Comparison of ENCODE assay signal across 13 mouse cellular contexts in genomic region chr4:100045164-100045906, GRCm38 (mm10). TPM values are rescaled to one million over a fixed set of nuclear protein-coding genes. Genes with fewer than 3 reads are reported as not detected.
A peak's percentile ranks its signal among the peaks of the same experiment; 100 is the strongest.
DNase-seq lines count a peak whose midpoint lies in the region; ATAC-seq and TF ChIP-seq lines count a peak whose summit lies in the region.
"Had no signal": no experiment of that assay in that cellular context is flagged by ENCODE, and none has a peak within 500 bp of the region (broad histone marks: within the 10 kb centered on the region; RNA-seq: fewer than 3 reads in every experiment).

No protein-coding gene starts in this region.

- H3K27me3 ChIP-seq in lung, postnatal 0 days (replicated peaks; ENCODE audit: insufficient read depth, low read length) = no peaks in the 10 kb centered on the region
- no peaks in the 10 kb centered on the region for H3K27me3 ChIP-seq in stomach, embryonic 16.5 days (ENCODE audit: control insufficient read depth, insufficient read depth, low read length)
- no peaks in the 10 kb centered on the region for H3K27me3 ChIP-seq in thymus, adult 2 months (ENCODE audit: control insufficient read depth, insufficient read depth, low read length)

- no peak for TF ChIP-seq CTCF in lung, postnatal 0 days (IDR thresholded peaks at IDR 0.05)
- no peak for TF ChIP-seq CTCF in thymus, adult 2 months (IDR thresholded peaks at IDR 0.05; ENCODE audit: borderline replicate concordance, control insufficient read depth, extremely low read depth, insufficient read depth, low read length, poor library complexity)

- 65% methylated on average over 15 of the region's 15 CpGs for WGBS in lung, postnatal 0 days
- WGBS in stomach, embryonic 16.5 days = 52% methylated on average over 15 of the region's 15 CpGs
- WGBS in thymus, adult 2 months = 74% methylated on average over 15 of the region's 15 CpGs

- peak; percentile 72 for DNase-seq in lung, postnatal 0 days (ENCODE audit: low spot score)
- DNase-seq in lung, adult 18-20 months = no peak
- DNase-seq in heart, postnatal 10 days = peak; percentile 71 to 75
- no peak for DNase-seq in cerebellum, adult 9-11 months
- DNase-seq in thymus, adult 2 months = no peak
- DNase-seq: embryo, embryonic 11 days; kidney, adult 18-20 months had no signal

- no peak overlapping the region for H3K4me3 ChIP-seq in lung, postnatal 0 days (ENCODE audit: low read depth, low read length)
- H3K4me3 ChIP-seq in stomach, embryonic 16.5 days (replicated peaks; ENCODE audit: low read length) = no peak overlapping the region
- H3K4me3 ChIP-seq in thymus, adult 2 months (ENCODE audit: control insufficient read depth, insufficient read depth, low read length) = no peak overlapping the region
- H3K4me3 ChIP-seq: hindbrain, embryonic 10.5 days had no signal

- TF ChIP-seq EP300 in lung, postnatal 0 days (IDR thresholded peaks at IDR 0.05) = no peak

- no peaks in the 10 kb centered on the region; the same call in 1 of the 2 replicates for H3K4me1 ChIP-seq in lung, postnatal 0 days (ENCODE audit: insufficient read depth, low read depth, low read length)
- H3K4me1 ChIP-seq in stomach, embryonic 16.5 days (ENCODE audit: control insufficient read depth, insufficient read depth, low read length) = peaks cover 13% of the 10 kb centered on the region
- H3K4me1 ChIP-seq in thymus, adult 2 months (replicated peaks; ENCODE audit: control insufficient read depth, insufficient read depth, low read length) = no peaks in the 10 kb centered on the region
- H3K4me1 ChIP-seq: hindbrain, embryonic 10.5 days had no signal

- ATAC-seq in lung, postnatal 0 days = peak; percentile 59
- ATAC-seq in common myeloid progenitor, adult 5-6 weeks (replicated peaks; ENCODE audit: low read depth, poor library complexity, severe bottlenecking) = peak; percentile 85
- ATAC-seq in stomach, embryonic 16.5 days (ENCODE audit: insufficient read depth, low FRiP score) = peak; percentile 52; the same call in 1 of the 2 replicates
- ATAC-seq: forebrain, embryonic 16.5 days had no signal

- no peak overlapping the region for H3K9ac ChIP-seq in lung, postnatal 0 days (replicated peaks; ENCODE audit: low read depth)
- 0 out of 2 replicates have a peak overlapping the region, but pooled peaks have one; percentile 3 for H3K9ac ChIP-seq in stomach, embryonic 16.5 days (ENCODE audit: low read length)

- TF ChIP-seq POLR2A in thymus, adult 2 months (IDR thresholded peaks at IDR 0.05; ENCODE audit: control insufficient read depth, extremely low read depth, insufficient read depth, low read length, poor library complexity) = no peak

- no peaks in the 10 kb centered on the region for H3K36me3 ChIP-seq in lung, postnatal 0 days (ENCODE audit: insufficient read depth, low read length)
- no peaks in the 10 kb centered on the region for H3K36me3 ChIP-seq in stomach, embryonic 16.5 days (ENCODE audit: control insufficient read depth, insufficient read depth, low read length)
- no peaks in the 10 kb centered on the region for H3K36me3 ChIP-seq in thymus, adult 2 months (ENCODE audit: control insufficient read depth, insufficient read depth, low read length)
- H3K36me3 ChIP-seq: G1E; hindbrain, embryonic 10.5 days had no signal

- intact Hi-C loops in heart, postnatal 10 days (cut with DNase I) = no loop called here

- no peak overlapping the region for H3K27ac ChIP-seq in lung, postnatal 0 days (ENCODE audit: low read length)
- H3K27ac ChIP-seq in stomach, embryonic 16.5 days (ENCODE audit: low read length) = peak overlapping the region; percentile 44
- H3K27ac ChIP-seq in thymus, adult 2 months (ENCODE audit: control insufficient read depth, insufficient read depth, low read length) = no peak overlapping the region
- H3K27ac ChIP-seq: hindbrain, embryonic 10.5 days; macrophage had no signal

- no peak overlapping the region for H3K4me2 ChIP-seq in lung, postnatal 0 days (replicated peaks; ENCODE audit: low read depth, low read length)
- no peak overlapping the region for H3K4me2 ChIP-seq in stomach, embryonic 16.5 days (ENCODE audit: low read depth, low read length)

- no peaks in the 10 kb centered on the region for H3K9me3 ChIP-seq in lung, postnatal 0 days (ENCODE audit: low read length)
- no peaks in the 10 kb centered on the region for H3K9me3 ChIP-seq in stomach, embryonic 16.5 days (replicated peaks; ENCODE audit: control insufficient read depth, low read length)
- H3K9me3 ChIP-seq: G1E; hindbrain, embryonic 10.5 days had no signal

RNA-seq across cellular contexts. Expression of gene Ror1, which starts 50.3 kb away (rescaled TPM):
- polyA plus RNA-seq in lung, postnatal 0 days (2015; fragmentation: Nextera tagmentation; extraction: Ambion mirVana) = 5.5 and 6.2 TPM in 2 replicates
- under 0.01 TPM in 1 of 2 replicates, not detected in the other for total RNA-seq in common myeloid progenitor, adult 5-6 weeks (2017)
- 10 to 100 TPM; 23.5 to 24.0 TPM for total RNA-seq in heart, postnatal 10 days (2021)
- 5.5 and 6.4 TPM in 2 replicates for polyA plus RNA-seq in stomach, embryonic 16.5 days (2015; fragmentation: Nextera tagmentation; extraction: Ambion mirVana)
- polyA plus RNA-seq in thymus, adult 2 months (2012; rRNA removed) = 0.65 and 0.84 TPM in 2 replicates
- polyA plus RNA-seq: G1E, macrophage had no signal

Comparison
In these comparisons a context has a peak if more than half of its experiments do, and no peak if none do; other contexts are left out.
1. DNase-seq: peak in lung, postnatal 0 days (single experiment) and heart, postnatal 10 days (2 of 2); none in lung, adult 18-20 months (0 of 2), cerebellum, adult 9-11 months (single experiment) and thymus, adult 2 months (single experiment).
2. Peak in every context shown above with its lines, with median percentiles within 50 percentile points of each other: ATAC-seq.